Mouse (Mus musculus) skeletal muscle tissue, adult 2 months (tissue): ENCODE data around the gene Hist1h3g.

ENCODE experiments used
- DNase-seq: peaks from one replicate; pipeline ENCODE4 v3.0.0-alpha.2; 2012; ENCODE audit warnings: low read depth, low spot score

Hist1h3g gene

DNA sequence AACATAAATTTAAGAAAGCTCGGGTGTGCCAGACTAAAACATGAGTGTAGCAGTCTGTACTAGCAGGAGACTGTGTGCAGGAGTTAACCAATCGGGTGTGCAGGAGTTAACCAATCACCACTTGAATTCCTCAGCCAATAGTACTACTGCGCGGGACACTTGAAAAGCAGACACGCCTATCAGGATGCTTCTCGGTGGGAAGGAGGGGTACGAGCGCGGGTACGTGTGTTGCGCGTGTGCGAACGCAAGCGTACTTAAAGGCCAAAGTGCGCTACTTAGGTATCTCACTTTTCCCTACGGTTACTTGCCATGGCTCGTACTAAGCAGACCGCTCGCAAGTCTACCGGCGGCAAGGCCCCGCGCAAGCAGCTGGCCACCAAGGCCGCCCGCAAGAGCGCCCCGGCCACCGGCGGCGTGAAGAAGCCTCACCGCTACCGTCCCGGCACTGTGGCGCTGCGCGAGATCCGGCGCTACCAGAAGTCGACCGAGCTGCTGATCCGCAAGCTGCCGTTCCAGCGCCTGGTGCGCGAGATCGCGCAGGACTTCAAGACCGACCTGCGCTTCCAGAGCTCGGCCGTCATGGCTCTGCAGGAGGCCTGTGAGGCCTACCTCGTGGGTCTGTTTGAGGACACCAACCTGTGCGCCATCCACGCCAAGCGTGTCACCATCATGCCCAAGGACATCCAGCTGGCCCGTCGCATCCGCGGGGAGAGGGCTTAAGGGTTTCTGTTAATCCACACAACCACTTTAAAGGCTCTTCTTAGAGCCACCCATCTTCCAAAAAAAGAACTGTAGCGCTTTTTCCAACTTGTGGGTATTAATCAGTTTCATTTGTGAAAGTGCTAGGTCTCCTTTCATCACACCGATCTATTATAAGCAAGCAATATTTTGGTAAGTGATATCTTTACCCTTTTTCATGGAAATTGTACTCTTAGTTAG, at the start of gene Hist1h3g:
Gene Hist1h3g, plus strand, starts transcription at position 286 of the 939 bp plus-strand sequence.
- peak; percentile 89 for DNase-seq

DNA sequence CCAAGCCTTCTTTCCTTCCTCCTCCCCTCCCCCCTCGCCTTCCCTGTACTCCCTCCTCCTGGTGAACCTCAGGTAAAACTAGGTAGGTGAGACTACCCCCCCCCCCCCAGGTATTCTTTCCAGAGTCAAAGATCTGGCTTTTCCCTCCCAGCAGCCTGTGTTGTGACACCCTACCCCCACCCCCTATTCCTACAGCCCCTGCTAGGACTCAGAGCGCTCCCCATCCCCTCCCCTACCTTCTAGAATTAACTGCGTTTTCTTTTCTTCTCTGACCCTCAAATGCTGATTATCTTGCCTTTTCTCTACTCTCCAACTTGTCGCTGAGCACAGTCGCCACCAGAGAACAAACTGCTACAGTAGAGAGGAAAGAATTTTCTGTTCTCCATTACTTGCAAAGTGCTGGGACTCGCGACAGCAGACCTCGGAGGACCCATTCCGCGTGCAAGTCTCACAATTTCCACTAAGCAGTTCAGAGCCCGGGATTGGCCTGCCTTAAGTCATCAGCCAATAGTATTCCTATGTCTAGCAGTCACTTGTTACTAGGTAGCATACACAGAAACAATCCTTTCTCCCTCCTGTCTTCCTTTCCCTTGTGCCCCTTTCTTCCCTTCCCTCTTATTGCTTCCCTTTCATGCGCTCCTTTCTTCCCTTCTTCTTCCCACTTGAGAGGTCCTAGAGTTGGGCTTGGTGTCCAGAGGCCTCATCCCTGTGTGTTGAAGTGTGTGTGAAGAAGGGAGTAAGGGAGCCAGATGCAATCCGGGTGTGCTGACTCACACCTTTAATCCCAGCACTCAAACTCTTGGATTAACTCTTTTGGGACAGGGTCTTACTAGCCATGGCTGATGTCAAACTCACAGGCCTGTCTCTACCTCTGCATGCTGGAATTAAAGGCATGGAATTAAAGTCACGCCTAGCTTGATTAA, 46.6 kb upstream of the Hist1h3g start, which contains the start of gene Btn2a2:
Gene Btn2a2, minus strand, starts transcription at position 458 of the 923 bp plus-strand sequence.
- peak; percentile 59 for DNase-seq

DNA sequence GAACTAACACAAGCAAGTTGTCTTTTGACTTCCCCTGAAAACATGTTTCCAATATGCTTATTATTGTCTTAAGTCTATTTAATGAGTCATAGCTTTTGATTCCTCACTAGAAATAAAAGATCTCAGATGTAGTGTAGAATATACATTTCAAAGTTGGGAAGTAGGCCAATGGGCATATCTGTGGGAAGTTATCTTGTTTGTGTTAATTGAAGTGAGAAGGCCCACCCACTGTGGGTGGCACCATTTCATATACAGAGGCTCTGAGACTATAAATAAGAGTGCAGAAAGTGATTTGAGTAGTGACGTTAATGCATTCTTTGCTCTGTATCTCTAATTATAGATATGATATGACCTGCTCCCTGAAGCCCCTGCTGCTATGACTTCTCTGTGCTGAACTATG, 44.4 kb upstream of the Hist1h3g start:
- no peak for DNase-seq

- DNase-seq, result no peak
Measured at GRCm38 (mm10) chr13:23491263-23491662, 44.0 kb upstream of the Hist1h3g start.

- no peak for DNase-seq
Measured at GRCm38 (mm10) chr13:23491990-23492389, 43.2 kb upstream of the Hist1h3g start.

GRCm38 (mm10) chr13:23495526-23495925, 39.7 kb upstream of the Hist1h3g start:
- DNase-seq, result no peak

- no peak for DNase-seq
Measured at GRCm38 (mm10) chr13:23497656-23498321, 37.4 kb upstream of the Hist1h3g start.

DNA sequence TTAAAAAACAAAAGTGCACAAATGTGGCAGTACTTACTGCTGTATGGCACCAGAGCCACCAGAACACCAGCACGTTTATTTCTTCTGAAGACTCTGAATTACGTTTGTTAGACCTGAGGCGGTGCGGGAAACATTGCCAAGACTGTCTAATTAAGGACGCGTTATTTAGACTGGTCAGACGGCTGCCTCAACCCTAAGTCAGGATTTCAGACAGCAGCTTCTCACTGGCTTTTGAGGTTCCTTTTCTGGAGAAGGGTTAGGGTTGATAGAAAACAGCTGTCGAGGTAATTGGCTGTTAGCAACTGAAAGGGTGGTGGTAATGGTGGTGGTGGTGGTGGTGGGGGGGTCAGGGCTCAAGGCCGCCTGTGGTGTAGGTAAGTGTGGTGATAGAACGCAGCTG, 36.6 kb upstream of the Hist1h3g start:
- no peak for DNase-seq

DNA sequence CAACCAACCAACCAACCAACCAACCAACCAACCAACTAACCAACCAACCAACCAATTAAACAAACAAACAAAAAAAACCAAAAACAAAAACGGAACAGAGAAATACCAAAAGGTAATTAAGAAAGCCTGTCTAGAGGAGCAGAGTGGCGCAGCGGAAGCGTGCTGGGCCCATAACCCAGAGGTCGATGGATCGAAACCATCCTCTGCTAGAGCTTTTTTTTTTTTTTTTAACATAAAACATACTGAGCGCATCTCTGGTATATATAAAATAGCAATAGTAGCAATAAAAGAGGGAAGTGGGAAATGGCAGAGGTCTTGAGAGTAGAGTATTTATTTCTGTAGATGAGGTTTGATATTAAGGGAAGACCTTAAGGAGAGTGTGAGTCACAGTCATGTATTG, 35.3 kb upstream of the Hist1h3g start:
- DNase-seq, result no peak

- DNase-seq, result peak; percentile 8
Measured at GRCm38 (mm10) chr13:23500424-23501200, 34.6 kb upstream of the Hist1h3g start.

DNA sequence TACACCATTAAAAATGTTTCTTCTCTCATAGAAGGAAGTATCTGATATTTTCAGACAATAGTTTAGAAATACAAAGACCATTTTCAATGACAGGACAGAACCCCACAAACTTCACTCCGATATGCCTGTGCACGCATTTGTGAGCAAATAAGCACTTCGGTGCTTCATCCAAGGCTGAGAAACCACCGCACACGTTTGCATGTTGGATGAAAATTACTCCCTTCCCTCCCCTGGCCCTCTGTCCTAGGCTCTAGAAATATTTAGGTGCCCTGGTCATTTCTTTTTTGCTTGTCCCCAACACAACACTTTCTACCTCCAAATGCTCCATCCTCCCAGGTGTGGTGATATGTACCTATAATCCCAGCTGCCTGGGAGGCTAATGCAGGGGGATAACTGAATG, 33.7 kb upstream of the Hist1h3g start:
- no peak for DNase-seq

GRCm38 (mm10) chr13:23502031-23502567, 33.1 kb upstream of the Hist1h3g start:
- no peak for DNase-seq

GRCm38 (mm10) chr13:23502916-23503315, 32.3 kb upstream of the Hist1h3g start:
- DNase-seq, result no peak

- peak; percentile 10 for DNase-seq
Measured at GRCm38 (mm10) chr13:23503797-23504196, 31.4 kb upstream of the Hist1h3g start.

DNA sequence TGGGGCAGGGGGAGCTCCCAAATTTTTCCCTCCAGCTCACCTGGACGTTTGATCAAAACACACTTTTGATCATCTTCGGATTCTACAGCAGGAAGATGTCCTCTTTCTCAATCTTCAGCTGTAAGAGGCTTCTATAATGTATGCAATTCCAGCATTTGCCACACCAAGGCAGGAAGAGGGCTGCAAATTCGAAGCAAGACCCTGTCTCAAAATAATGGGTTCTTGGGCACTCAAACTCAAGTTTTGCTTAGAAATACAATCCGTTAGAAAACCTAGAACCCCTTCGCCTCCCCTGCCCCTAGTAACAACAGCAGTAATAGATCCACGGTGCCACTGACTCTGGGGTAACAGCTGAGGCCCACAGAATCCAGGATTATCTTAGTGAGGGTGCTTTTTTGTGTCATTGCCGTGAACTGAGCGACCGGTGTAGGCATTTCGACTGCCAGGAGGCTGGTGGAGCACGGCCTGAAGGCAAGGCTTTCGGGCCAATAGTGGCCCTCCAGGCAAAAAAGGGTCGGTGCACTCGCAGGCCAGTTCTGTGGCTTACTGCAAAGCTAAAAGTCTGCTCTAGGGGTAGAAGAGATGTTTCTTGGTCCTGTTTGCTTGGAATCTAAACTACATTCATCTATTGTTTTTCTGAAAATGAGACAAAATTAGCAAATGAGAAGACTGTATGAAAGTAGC, 29.4 kb upstream of the Hist1h3g start:
- DNase-seq, result no peak

- no peak for DNase-seq
Measured at GRCm38 (mm10) chr13:23506351-23506750, 28.9 kb upstream of the Hist1h3g start.

- no peak for DNase-seq
Measured at GRCm38 (mm10) chr13:23506819-23507515, 28.3 kb upstream of the Hist1h3g start.

DNA sequence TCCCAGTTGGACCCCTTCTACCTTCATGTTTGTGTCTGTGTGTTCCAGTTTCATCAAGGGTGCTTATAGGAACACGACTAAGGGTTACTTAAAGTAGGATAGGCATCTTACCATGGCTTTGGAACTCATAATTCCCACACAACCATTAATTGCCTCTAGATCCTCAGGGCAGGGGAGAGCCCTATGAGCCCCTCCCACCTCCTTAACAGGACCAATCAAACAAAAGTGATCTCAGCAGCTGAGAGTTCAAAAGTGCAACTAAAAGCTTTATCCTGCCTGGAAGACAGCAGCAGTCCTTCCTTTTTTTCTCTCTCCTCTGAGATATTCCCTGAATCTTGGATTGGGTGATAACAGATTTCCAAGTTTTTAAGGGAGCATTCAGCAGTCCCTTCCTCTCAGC, 25.1 kb upstream of the Hist1h3g start:
- DNase-seq, result no peak

DNA sequence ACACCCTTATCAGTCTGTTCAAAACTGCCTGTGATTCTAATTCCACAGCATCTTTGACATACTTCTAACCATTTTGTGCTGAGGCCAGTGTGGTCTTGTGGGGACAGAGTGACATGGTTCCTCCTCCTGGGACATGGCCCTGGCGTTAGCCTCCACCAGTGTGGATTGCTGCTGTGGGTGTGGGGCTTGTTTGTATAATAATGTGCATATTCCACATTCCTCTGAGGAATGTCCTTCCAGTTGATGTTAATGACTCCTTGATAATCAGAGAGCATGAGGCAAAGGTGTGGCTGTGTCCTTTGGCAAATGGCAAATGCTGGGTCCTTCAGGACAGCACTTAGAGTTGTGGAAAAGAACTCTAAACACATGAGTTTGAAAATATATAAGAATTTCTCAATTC, 21.7 kb upstream of the Hist1h3g start:
- DNase-seq, result no peak
